Mouse (Mus musculus) lung, postnatal 0 days (tissue): ENCODE measurements around the gene Hoxb5.

Experiments used
- CTCF ChIP-seq: IDR thresholded peaks from 2 replicates; pipeline ENCODE4 v1.5.1; 2016; ENCODE audit warnings: antibody characterized with exemption, mild to moderate bottlenecking
- EP300 ChIP-seq: IDR thresholded peaks from 2 replicates; pipeline ENCODE4 v1.6.1; 2016; ENCODE audit warnings: antibody characterized with exemption, mild to moderate bottlenecking, control low read depth

DNA sequence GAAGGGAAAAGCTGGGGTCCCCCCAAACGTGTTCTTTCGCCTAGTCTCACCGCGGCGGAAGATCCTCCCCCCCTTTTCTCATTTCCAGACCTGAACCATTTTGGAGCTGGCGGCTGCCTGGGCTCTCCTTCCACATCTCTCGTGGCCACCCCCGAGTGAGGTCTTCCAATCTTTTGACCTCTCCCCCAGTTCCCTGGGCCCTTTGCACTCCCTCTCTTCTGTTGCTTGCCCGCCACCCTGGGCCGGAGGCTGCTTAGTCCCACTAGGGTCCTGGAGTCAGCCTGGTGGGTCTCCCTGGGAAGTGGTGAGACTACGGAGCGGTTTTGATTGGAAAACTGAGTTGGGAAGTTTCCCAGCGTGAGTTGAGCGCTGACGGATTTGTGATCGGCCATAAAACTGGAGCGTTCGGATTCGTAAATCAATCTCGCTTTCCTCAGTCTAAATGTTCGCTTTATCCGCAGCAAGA is 22.6 kb downstream of the Hoxb5 start:
- no peak for TF ChIP-seq CTCF
- no peak for TF ChIP-seq EP300
